Mouse (Mus musculus): ENCODE results near the gene Otoa. TPM values are rescaled to one million over a fixed set of nuclear protein-coding genes. Genes with fewer than 3 reads are reported as not detected.

The Otoa gene
- total RNA-seq, 2 experiments from 2014 or later, result 0.32 to 0.51 TPM

GRCm38 (mm10) chr7:121082949-121083513 lies 1.6 kb downstream of the Otoa start:
- DNase-seq, result no peak

- no peak for DNase-seq
Observed at GRCm38 (mm10) chr7:121084840-121085453, 3.5 kb downstream of the Otoa start.

- DNase-seq, result no peak
Observed at GRCm38 (mm10) chr7:121085500-121085899, 4.0 kb downstream of the Otoa start.

DNA sequence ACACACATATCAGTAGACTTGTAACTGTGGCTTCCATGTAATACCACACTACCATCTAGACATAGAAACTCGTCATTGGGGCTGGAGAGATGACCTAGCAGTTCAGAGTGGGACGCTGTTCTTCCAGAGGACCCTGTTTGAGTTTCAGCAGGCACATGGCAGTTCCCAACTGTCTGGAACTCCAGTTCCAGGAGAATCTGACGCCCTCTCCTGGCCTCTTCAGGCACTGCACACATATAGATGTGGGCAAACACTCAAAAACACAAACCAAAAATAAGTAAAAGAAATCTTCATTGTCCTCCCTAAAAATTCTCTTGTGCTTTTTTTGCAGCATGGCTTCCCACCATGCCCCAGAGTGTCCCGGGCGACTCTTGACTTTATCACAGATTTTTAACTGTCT lies 7.3 kb downstream of the Otoa start:
- no peak for DNase-seq

DNA sequence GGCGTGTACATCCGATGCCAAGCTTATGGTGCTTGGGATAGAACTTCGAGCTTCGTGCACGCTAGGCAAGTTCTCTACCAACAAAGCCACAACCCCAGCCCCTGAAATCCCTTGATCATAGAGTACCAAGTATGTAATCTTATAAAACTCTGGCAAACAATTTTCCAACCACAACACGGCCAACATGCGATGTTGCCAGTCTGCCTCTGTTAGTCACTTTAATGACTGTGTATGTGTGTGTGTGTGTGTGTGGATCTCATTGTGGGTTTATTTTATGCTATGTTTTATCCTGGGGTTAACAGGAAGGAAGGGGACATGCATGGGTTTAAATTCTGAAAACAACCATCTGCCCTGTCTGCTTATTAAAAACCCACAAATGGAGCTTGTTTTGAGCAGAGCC lies 9.3 kb downstream of the Otoa start:
- DNase-seq, result no peak

GRCm38 (mm10) chr7:121093026-121093425 lies 11.6 kb downstream of the Otoa start:
- no peak for DNase-seq

DNA sequence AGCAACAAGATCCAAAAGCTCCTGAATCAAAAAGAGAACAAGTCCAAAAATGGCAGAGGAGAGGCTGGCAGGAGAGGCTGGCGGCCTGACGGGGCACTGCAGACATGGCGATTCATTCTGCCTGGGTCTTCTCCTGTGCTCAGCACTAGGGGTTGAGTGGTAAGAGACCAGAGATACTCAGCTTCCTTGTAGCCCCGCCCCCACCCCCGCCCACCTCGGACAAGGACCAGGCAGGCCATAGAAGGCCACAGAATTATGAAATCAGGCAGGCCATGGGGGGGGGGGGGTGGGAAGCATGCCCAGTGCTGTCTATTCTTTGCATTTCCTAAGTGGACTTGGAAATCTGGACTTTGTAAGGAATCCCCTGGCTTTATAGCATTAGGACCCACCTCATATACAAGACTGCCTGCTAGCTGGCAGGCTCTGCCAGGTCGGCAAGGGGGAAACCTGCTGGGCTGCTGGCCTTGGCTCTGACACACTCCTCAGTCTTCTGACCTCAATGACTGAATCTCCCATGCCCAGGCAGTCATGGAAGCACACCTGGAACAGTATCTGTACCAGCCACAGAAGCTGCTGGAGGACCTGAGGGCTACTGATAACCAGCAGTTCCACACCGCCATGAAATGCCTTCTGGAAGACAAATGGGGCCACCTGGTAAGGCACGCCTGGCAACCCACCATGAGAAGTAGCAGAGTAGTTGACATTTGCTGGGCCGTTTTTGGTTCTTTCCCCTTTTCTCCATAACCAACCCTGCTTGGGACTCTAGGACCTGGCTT lies 17.4 kb downstream of the Otoa start:
- DNase-seq, result no peak

- no peak for DNase-seq
Observed at GRCm38 (mm10) chr7:121107851-121108250, 26.4 kb downstream of the Otoa start.

DNA sequence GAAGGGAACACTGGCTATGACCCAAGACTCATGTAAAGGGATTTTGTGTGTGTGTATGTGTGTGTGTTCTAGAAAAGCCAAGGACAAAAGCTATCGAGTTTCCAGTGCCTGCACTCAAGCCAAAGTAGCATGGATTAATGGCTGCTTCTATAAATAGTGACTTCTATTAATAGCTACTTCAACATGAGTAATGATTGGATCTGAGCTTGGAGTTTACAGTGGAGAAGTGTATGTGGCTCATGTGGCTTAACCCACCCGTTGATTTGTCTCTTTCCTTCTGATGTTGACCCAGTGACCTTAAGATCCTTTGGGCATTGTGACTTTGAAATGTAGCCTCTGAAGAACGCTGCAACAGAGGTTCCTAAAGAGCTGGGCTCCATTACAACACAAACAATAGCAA lies 29.9 kb downstream of the Otoa start:
- no peak for DNase-seq

- DNase-seq, result no peak
Observed at GRCm38 (mm10) chr7:121111762-121112161, 30.3 kb downstream of the Otoa start.

DNA sequence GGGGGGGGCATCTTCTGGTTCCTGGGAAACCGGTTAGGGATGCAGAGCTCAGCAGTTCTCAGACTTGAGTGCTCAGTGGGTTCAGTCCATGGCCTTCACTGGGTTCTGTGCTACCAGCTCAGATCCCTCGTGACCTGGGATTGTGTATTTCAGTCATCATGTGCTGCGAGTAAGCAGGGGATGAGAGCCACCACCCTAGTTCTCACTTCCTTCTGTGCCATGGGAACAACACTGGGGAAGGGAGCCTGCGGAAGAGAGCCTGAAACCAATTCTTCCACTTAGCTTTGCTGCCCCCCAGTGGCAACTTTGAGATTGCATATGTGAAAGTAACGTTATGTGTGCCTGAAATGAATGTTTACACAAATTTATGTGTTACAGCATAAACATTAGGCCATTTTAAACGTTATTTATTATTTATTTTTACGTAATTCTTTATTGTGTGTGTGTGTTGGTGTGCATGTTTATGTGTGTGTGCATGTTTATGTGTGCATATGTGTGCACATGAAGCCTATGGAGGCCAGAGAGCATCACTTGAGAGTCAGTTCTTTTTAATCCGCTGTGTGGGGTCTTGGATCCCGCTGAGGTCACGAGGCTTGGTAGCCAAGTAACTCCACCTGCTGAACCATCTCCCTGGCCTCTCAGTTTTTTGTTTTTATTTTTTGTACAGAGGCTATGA lies 38.8 kb downstream of the Otoa start:
- DNase-seq, result peak; percentile 68 to 84

DNA sequence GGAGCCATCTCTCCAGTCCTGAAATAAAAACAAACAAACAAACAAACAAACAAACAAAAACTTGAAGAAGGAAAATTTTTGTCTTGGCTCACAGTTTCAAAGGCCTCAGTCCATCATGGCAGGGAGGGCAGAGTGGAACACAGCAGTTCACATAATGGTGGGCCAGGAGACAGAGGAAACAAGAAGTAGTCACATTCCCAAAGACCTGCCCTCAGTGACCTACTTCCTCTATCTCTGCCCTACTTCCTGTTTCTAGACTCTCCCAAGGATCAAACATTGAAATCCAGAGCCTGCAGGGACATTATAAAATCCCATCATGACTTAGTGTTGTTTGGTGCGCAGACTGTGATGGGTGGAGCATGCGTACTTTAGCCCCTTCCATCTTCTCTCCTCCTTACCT lies 49.4 kb downstream of the Otoa start:
- DNase-seq, result no peak

GRCm38 (mm10) chr7:121141274-121141673 lies 59.8 kb downstream of the Otoa start:
- DNase-seq, result no peak

DNA sequence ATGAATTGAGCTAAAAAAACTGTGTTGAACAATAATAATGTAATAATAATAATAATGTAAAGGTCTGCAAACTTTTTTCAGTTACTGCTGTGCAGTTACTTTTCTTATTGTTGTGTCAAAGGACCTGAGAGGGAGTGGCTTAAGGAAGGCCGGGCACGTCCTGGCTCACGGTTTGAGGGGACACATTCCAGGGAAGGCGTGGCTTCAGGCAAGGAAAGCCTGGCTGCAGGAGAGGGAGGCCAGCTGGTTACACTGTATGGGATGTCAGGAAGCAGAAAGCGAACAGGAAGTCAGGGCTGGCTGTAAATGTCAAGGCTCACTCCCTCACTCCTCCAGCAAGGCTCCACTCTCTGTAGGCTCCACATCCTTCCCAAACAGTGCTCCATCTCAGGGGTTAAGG lies 69.2 kb downstream of the Otoa start:
- no peak for DNase-seq

- no peak for DNase-seq
Observed at GRCm38 (mm10) chr7:121152186-121152585, 70.7 kb downstream of the Otoa start.

GRCm38 (mm10) chr7:121165616-121166015 lies 84.2 kb downstream of the Otoa start:
- DNase-seq, result no peak

- no peak for DNase-seq
Observed at GRCm38 (mm10) chr7:121171888-121172287, 90.4 kb downstream of the Otoa start.

- no peak for DNase-seq
Observed at GRCm38 (mm10) chr7:121187201-121187786, 105.8 kb downstream of the Otoa start.

GRCm38 (mm10) chr7:121188976-121189375 lies 107.5 kb downstream of the Otoa start:
- no peak for DNase-seq

DNA sequence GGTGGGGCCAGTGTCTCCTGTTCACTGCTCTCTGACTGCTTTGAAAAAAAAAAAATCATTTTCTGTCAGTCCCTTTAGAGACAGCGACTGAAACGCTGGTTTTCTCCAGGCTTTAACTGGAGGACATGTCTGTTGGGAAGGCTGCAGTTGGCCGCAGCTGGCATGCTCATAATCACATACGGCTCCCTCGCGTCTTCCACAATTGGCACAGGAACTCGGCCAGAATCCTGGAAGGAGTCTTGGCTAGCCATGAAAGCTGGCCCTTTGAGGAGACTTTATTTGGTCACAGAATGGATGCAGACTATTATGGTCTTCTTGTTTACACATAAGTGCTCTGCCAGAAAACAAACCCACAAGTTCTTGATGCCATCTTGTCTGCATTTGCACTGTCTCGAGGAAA lies 117.5 kb downstream of the Otoa start:
- peak; percentile 31 to 42 for DNase-seq

DNA sequence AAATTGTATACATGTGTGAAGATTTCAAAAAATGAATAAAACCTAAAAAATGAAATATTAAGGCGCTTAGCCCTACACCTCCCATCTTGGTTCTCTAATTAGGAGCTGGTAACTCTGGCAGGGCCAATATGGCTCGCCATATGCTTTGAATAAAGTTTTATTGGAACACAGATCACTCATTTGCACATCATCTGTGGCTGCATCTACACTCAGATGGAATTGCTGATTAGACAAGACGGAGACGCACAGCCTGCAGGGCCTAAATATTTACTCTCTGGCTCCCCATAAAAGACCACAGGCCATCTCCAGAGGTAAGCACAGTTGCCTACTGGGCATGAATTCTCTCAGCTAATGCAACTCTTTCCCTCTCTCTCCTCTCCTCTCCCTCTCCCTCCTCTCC lies 130.4 kb downstream of the Otoa start:
- no peak for DNase-seq

Data from layer of hippocampus, postnatal 36 days (tissue).